Mouse (Mus musculus): ENCODE data around the gene Rfx7.

Gene Rfx7

GRCm38 (mm10) chr9:72558780-72559179, 26.7 kb downstream of the Rfx7 start:
- no peak for DNase-seq

- DNase-seq, result no peak
Observed at GRCm38 (mm10) chr9:72560316-72560715, 28.3 kb downstream of the Rfx7 start.

DNA sequence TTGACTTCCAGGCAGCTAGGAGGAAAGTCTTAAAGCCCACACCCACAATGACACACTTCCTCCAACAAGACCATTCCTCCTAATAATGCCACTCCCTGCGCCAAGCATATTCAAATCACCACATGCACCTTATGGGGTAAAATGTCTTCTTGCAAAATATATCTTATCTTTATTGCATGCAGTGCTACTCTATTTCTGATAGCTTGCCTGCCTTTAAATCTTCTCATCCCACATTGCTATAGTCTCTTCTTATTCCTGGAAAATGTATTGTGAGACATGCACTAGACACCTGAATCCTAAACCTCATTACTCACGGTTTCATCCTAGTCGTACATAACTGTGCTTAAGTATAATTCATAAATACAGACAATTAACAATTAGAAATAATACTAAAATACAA, 31.2 kb downstream of the Rfx7 start:
- DNase-seq, result no peak

- DNase-seq, result no peak
Observed at GRCm38 (mm10) chr9:72567116-72567515, 35.1 kb downstream of the Rfx7 start.

DNA sequence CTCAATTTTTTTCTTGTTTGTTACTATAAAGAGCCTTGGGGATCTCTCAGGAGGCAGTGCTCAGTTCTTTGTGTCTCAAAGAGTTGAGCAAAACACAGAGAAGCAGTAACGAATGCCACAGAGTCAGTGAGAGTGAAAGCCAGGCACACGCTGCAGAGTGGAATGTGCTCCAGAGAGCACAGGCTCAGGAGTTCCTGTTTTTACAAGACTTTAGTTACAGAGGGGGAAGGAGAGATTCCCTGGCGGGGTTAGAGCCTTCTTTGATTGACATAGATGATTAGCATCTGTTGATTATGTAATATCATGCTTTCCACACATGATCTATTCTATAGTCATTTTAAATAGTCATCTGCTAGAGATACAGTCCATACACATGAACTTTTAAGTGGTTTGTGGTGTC, 48.2 kb downstream of the Rfx7 start:
- no peak for DNase-seq

DNA sequence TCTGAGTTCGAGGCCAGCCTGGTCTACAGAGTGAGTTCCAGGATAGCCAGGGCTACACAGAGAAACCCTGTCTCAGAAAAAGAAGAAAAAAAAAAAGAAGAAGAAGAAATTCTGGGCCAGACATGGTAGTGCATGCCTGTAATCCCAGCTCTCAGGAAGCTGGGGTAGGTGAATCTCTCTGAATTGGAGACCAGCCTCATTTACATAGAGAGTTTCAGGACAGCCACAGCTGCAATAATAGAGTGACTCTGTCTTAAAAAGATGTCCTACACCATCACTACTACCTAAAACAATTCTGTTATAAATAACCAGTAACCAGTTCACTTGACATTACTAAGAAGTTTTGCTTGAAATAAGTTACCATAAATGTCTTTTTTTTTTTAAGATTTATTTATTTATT, 58.8 kb downstream of the Rfx7 start:
- DNase-seq, result no peak

DNA sequence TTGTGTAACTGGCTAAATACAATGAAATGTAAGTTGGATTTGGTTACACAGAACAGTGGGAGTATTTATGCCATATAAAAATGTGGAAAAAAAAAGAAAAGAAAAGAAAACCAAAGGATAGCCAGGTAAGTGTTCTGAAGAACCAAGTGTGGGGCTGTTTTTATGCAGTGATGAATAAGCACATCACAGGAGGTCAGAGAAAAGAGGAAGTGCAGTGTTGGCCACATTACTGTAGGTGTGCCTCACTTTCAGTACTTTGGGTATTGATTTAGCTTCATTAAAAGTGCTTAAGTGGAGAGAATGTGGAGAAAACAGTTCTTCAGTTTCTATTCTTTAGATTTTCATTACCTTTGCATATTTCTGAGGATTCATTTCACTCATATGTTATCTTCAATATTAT, 60.0 kb downstream of the Rfx7 start:
- no peak for DNase-seq

DNA sequence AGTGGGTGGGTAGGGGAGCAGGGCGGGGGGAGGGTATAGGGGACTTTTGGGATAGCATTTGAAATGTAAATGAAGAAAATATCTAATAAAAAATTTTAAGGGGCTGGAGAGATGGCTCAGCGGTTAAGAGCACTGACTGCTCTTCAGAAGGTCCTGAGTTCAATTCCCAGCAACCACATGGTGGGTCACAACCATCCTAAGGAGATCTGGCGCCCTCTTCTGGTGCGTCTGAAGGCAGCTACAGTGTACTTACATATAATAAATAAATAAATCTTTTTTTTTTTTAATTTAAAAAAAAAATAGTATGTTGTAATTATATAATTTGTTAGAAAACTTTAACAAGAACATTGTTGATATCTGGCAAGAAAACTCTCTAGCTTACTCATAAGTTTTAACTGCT, 62.6 kb downstream of the Rfx7 start:
- peak; percentile 34 for DNase-seq

GRCm38 (mm10) chr9:72600142-72600541, 68.1 kb downstream of the Rfx7 start:
- no peak for DNase-seq

DNA sequence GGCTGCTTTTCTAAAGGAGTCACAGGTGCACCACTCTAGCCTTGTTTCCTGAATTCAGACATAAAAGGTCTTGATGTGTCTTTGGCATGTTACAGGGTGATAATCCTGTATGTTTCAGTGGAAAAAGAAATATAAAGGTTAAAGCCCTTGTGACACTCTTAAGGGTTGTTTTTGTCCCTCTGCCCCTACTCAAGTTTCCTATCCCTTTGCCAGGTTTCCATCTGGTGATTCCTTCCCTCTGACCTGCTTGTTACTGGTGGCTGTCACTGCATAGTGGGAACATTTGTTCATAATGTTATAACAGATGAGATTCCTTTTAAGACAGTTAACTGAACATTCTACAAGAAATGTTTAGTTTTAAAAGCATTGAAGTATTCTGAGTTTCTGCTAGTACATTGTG, 77.7 kb downstream of the Rfx7 start:
- DNase-seq, result no peak

- DNase-seq, result no peak
Observed at GRCm38 (mm10) chr9:72613884-72614283, 81.8 kb downstream of the Rfx7 start.

DNA sequence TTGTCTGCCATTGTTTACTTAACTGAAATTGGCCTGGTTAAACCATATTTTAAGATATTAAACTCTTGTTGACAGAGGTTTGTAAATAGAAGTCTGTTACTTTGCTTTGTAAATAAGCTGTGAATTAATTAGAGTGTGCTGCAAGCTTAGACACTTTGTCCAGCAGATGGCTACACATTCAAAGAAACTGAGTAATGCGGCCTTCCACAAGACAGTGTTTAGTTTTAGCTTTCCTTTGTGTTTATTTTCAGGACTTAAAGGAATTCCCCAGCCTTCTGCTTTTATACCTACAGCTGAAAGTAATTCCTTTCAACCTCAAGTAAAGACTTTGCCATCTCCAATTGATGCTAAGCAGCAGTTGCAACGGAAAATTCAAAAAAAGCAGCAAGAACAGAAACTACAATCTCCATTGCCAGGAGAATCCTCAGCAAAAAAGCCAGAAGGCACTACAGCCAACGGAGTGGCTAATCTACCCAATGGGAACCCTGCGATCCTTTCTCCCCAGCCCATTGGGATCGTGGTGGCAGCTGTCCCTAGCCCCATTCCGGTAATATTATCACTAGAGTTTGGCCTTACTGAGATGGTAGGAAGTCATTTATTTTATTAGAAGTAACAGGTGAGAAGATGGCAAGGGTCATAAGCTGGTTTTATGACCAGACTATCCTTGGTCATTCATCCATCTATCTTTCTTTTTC, 82.9 kb downstream of the Rfx7 start:
- DNase-seq, result no peak

- DNase-seq, result no peak
Observed at GRCm38 (mm10) chr9:72618037-72618436, 86.0 kb downstream of the Rfx7 start.

- DNase-seq, result no peak
Observed at GRCm38 (mm10) chr9:72623605-72624004, 91.6 kb downstream of the Rfx7 start.

- DNase-seq, result no peak
Observed at GRCm38 (mm10) chr9:72627598-72627997, 95.6 kb downstream of the Rfx7 start.

DNA sequence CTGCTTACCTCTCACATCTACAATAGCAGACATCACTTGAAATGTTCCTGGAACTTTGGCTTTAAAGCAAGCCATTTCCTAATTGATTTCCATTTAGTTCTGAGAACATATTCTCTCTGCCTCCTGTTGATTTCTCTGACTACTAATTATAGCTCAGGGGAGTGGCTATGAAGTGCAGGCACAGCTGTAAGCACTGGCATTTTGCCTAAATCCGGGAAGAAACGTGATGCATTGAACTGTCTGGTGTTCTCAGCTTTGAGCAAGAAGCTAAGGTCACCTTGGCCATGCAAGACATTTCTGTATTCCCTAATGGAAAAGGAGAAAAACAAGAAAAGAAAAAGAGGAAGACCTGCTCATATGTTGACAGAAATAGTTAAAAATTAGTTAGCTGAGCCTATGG, 96.6 kb downstream of the Rfx7 start:
- no peak for DNase-seq

- DNase-seq, result no peak
Observed at GRCm38 (mm10) chr9:72632198-72632597, 100.2 kb downstream of the Rfx7 start.

- DNase-seq, result no peak
Observed at GRCm38 (mm10) chr9:72635134-72635533, 103.1 kb downstream of the Rfx7 start.

- no peak for DNase-seq
Observed at GRCm38 (mm10) chr9:72636547-72636946, 104.5 kb downstream of the Rfx7 start.

DNA sequence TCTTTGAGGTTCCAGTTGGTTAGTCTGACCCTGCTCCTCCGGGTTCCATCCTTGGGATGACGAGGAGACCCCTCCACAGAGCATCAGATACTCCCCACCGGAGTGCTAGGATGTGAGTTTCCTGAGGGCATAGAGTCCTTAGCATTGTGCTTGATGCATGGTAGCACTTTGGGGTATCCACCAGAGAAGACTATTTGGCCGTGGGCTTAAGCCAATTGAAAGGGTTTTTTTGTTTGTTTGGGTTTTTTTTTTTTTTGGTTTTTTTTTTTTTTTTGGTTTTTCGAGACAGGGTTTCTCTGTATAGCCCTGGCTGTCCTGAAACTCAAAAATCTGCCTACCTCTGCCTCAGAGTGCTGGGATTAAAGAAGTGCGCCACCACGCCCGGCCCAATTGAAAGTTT, 105.2 kb downstream of the Rfx7 start:
- DNase-seq, result no peak

DNA sequence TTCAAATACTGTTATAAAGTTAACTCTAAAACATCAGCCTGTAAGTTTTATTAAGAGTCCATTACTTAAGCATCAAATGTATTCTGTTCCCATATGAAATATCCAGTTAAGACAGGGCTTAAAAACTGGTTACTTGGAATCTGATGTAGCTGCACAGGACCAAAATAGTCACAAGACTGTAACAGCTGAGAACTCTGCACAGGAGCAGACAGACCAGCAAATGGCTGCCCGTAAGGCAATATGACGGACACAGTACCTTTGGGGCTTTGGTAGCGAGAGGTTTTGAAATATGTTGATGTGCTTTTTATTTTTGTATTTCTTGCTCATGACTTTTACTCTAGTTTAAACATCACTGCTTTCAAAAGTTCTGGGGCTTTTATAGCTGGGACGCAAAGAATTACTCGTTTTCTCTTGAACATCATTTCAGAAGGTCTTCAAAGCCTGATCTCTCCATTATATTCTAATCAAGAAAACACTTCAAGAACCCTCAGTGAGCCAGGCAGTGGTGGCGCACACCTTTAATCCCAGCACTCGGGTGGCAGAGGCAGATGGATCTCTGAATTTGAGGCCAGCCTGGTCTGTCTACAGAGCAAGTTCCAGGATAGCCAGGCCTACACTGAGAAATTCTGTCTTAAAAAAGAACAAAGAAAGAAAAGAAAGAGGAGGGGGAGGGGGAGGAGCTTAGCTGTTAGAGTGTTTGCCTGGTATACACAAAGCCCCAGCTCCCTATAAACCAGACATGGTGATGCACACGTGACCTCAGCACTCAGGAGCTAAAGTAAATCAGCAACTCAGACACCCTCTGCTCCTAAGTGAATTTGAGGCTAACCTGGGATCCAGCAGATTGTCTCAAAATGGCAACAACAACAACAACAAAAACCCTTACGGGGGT, 107.2 kb downstream of the Rfx7 start:
- DNase-seq, result peak; percentile 14

- DNase-seq, result peak; percentile 25
Observed at GRCm38 (mm10) chr9:72639843-72640621, 108.0 kb downstream of the Rfx7 start.

DNA sequence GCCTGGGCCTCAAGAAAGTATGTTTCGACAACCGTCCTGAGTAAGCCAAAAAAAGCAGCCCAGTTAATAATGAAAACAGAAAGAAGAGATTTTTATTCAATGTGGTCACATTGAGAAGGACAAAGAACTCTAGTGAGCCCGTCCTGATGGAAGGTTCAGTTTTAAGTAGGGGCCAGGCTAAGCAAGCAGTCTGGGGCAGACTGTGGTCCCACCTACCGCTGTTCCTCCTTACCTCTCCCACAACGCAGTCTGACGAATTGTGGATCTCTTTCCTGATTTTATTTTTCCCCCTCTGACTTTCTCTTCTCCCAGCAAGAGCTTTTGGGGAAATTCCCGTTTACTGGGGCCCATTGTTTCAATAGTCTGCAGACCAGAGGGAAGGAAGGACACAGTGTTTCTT, 108.6 kb downstream of the Rfx7 start:
- no peak for DNase-seq
